Mouse (Mus musculus) heart, postnatal 14 days (tissue): ENCODE data around the gene Tmf1. TPM values are rescaled to one million over a fixed set of nuclear protein-coding genes. Genes with fewer than 3 reads are reported as not detected.

ENCODE experiments used
- DNase-seq, 2 experiments: peaks; one replicate each; pipeline ENCODE4 v3.0.0; 2021 to 2022
- intact Hi-C: fragments of 180-260 bp; cut with DNase I; formaldehyde crosslinking; loops from one replicate; pipeline ENCODE4 v1.15.1; 2025
- total RNA-seq, 2 experiments: library from RNA; stranded (reverse); gene quantifications; 2 replicates each; pipeline ENCODE4 v1.2.3; 2021

The Tmf1 gene
- total RNA-seq, 2 experiments from 2014 or later = 32.1 to 34.7 TPM

DNA sequence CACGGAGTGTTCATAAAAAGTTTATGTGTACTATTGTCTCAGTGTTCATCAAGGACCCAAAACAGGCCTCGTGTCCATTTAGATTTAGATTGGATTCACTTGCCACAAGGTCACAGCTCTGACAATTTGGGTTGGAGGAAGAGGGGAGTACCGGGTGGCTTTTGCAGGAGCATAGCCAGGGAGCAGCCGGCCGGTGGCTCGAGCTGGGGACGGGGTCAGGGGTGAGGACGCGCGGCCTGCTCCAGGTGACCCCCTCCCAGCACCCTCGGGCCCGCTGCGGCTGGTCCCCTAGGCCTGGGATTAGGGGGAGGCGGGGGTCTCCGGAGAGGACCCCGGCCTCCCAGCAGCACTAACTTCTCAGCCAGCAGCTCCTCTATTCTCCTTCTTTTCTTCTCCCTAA is 26.0 kb upstream of the Tmf1 start:
- DNase-seq = peak; percentile 33 to 48
- intact Hi-C loops = no loop called here

DNA sequence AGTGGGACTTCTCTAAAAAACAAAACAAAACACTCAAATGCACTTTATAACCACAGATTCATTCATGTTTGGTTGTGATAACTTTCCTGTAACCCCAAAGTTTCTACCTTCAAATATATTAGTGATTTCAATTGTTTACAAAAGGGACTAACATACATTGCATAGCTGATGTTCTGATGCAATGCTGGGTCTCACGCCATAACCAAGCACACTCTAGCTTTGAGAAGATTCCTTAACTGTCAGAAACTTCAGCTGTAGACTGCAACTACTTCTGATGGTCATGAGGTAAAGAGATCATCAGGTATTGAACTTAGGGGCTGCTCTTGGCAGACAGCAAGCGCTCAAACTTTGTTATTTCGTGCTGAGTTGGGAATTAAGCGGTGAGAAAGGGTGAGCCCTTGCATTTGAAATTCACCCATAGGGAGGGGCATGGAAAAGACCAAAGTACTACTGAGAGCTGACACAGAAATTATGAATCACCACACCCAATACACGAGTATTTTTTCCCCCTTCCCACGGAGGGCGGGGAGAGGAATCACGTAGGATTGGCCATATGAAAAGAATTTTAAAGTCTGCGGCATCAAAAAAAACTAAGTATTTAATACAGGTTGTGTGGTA is 25.4 kb upstream of the Tmf1 start:
- intact Hi-C loops = no loop called here
- no peak for DNase-seq

DNA sequence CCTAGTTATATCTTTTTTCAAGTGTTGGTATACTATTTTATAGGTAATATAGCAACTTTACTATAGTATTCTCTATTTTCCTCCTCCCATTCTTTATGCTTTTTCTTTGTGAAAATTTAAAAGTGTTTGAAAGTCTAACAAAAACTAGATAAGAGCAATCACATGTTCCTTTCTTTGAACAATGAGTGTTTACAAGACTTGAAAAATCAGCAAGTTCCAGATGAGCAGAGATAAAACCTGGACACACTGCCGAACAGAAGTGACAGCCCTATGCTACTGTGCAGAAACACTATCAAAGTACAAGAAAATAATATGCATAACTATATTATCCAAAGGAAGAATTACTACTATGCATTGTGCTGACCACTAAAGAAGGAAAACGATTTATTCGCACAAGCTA is 23.6 kb upstream of the Tmf1 start:
- no peak for DNase-seq
- intact Hi-C loops = no loop called here

DNA sequence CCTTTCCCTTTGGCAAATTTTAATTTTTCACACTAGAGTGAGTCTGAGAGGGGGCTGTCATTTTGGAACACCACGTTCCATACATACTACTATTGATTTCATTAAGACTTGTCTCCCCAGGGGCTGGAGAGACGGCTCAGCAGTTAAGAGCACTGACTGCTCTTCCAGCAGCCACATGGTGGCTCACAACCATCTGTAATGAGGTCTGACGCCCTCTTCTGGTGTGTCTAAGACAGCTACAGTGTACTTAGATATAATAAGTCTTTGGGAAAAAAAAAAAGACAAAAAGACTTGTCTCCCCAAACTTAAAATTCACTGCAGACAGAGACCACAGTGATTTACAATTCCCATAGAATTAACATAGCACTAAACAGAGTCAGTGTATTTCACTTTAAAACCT is 21.5 kb upstream of the Tmf1 start:
- DNase-seq = no peak
- intact Hi-C loops = no loop called here

DNA sequence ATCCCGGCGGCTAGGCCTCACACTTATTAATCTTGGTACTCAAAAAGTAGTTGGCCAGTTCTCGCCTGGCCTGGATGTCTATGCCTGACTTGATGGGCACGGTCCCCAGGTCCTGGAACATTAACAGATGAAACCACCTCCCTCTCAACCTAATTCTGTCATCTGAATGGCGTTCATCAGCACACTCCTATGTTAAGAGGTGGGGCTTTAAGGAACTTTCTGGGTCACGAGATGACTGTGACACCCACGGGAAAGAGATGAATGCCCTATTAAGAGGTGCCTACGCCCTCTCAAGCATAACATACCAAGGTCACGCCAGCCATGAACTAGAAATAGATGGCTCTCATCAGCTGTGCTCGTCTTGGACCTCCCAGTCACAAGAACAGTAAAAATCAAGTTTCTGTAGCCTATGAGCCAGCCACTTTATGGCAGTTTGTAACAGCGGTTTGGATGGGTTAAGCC is 476 bp upstream of the Tmf1 start:
- intact Hi-C loops = loop anchor here (10.0 kb wide), 1 partner anchor 345 kb away; no protein-coding TSS in a partner anchor
- DNase-seq = peak in 1 of 2 experiments; percentile 14

DNA sequence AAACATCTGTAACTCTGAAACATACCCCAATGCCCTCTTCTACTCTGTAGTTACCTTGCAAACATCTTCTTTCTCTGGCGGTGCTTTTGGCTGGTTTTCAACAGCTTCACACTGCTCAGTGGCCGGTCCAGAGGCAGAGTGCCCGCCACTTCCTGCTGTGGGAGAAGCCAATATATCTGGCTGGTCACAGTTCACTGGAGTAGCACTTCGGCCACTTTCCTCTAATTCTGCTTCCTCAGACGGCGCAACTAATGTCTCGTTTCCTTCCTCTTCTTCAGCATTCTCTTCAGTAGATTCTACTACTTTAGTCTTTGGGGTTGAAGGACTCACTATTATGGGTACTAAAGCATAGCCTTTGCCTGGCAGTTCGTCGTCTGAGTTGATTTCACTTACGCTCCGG is 3.2 kb downstream of the Tmf1 start:
- no peak for DNase-seq

DNA sequence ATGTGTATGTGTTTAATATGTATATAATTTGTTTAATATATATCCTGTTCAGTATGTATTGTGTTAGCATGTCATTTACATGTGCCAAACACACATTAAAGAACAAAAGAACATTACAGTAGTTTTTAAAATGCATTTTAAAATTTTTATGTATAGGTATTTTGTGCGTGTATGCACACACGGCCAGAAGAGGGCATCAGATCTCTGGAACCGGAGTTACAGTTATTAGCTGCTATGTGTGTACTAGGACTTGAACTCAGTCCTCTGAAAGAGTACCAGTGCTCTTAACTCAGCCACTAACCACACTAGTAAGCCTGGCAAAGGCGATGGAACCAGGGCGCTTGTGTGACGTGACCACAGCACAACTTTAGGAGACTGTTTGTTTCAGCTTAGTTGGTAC is 28.8 kb downstream of the Tmf1 start:
- intact Hi-C loops = loop anchor here (10.0 kb wide), 1 partner anchor 595 kb away; no protein-coding TSS in a partner anchor
- no peak for DNase-seq

More for the DNA sequence above, 3.2 kb downstream of the Tmf1 start:
- intact Hi-C loops = loop anchor here (10.0 kb wide), 1 partner anchor 349 kb away; no protein-coding TSS in a partner anchor

DNA sequence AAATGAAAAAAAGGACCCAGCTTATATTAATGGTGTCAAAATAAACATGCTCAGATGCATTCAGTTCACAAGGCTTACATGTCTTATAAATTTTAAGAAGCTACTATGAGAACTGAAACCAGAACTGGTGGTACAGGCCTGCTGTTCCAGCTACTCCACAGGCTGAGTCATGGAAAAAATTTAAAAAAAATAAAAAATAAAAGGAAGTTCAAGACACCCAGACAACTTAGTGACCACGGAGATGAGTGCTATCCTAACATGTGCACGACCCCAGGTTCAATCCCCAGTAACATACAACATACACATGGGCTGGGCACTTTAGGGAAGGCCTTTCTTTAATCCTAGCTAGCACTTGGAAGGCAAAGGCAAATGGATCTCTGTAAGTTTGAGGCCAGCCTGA is 29.2 kb downstream of the Tmf1 start:
- intact Hi-C loops = loop anchor here (10.0 kb wide), 1 partner anchor 595 kb away; no protein-coding TSS in a partner anchor
- no peak for DNase-seq

DNA sequence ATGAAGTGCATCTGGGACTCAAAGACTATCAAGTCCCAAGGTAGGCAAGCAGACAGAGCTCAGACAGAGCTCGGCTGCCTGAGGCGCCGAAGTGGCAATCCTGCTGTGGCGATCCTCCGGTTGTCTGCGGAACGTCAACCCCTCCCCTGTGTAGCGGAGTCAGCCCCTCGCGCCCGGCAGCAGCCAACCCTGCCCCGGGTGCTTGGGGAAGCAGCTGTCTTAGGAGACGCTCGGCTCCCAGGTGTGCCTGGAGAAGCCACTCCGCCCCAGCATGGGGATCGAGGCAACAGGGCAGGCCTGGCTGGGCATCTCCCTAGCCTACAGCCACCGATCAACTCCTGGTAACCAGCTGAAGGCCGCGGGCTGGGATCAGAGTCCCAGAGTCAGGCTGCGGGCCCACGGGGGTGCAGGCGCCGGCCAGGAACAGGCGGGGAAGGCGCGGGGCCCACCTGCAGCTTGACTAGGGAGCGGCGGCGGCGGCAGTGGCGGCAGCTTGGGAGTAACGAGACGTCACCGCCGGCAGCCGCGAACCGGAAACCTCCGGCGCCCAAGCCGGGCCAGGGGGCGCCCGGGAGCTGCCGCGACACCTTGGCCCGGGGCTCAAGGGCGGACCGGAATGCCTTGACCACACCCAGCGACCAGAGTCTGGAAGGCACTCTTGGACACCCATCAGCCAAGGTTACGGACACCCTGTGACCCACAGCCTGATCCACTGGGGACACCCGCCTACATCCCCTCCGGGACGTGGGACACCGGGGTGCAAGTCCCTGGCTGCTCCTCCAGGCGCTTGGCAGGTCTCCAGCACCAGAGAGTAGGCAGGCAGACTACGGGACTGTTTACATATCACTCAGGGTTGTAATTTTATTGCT is 30.3 kb downstream of the Tmf1 start, which contains the start of gene Eogt:
TSS of gene Eogt (minus strand) at position 800 of the 869 bp plus-strand sequence.
- intact Hi-C loops = no loop called here
- peak; percentile 88 to 90 for DNase-seq

DNA sequence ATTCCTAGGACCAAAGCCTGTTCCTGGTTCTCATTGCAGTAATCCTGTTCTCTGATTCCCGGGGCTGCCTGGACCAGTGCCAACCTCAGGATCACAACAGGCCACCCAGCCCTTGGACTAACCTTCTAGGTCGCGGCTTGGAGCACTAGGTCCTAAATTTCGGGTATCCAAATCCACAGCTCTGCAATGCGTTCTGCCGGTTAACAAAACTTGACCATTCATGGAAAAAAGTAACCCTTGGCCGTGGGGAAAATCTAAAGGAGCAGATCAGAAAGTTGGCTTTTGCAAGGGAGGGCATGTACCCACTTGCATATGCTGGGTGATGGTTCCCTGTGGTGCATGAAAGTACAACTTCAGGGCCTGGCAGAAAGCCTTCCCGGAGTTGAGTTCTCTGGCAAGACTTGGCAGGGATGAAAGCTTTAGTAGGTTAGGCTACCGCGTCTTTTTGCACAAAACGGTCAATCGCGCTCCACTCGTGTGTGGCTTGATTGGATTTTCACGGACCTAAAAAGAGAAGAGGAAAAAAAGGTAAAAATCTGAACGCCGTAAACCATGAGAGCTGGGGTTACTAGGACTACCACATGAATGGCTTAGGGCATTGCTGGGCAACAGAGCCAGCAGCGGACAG is 31.1 kb downstream of the Tmf1 start:
- intact Hi-C loops = no loop called here
- DNase-seq = peak; percentile 60 to 68

DNA sequence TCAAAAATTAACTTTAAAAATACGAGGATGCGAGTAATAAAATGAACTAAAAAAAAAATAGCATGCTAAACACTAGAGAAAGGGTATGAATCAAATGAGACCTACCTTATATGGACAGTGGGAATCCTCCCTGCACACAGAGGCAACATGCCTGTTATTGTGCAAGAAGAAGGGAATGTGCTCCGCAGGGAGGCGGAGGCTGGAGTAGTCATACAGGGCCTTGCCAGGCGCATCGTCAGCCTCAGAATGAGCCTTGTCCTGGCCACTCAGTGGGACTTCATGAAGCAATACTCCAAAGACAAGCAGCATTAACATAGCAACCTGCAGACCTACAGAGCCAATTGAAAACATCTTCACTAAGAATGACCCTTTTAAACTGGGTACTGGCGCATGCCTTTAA is 33.8 kb downstream of the Tmf1 start:
- intact Hi-C loops = no loop called here
- peak; percentile 59 to 70 for DNase-seq

DNA sequence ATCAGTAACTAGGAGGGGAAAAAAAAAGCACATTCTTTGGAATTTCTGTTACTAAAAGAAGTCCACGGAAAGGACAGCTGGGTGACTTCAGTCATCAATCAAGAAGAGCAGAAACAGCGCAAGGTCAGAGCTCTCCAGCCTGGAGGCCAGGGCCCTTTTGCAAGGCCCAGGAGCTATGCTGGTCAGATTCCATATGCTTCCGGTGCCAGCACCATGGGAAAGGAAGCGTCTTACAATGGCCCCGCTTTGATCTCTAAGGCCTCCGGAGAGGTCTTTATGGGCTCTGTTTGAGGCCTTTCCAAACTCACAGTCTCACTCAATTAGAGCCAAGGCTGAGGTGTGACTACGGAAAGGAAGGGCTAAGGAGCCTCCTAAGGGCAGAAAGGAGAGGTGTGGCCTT is 34.6 kb downstream of the Tmf1 start:
- intact Hi-C loops = no loop called here
- DNase-seq = peak; percentile 24 to 40

DNA sequence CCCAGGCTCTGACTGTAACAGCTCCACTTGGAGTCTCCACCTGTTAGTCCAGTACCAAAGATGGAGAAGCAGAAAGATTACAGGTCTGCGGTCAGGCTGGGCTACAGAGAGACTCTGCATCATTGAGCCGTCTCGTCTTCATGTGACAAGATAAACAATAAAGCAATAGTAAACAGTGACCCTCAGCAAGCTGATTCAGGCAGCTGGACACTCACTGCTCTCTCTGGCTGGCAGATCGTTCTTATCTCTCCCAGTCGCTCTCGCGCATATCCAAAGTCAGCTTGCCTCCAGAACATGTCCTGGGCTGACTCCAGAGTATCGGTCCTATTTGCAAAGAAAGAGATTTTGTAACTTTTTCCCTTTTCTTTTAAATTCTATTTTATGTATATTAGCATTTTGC is 36.3 kb downstream of the Tmf1 start:
- DNase-seq = no peak
- intact Hi-C loops = no loop called here

DNA sequence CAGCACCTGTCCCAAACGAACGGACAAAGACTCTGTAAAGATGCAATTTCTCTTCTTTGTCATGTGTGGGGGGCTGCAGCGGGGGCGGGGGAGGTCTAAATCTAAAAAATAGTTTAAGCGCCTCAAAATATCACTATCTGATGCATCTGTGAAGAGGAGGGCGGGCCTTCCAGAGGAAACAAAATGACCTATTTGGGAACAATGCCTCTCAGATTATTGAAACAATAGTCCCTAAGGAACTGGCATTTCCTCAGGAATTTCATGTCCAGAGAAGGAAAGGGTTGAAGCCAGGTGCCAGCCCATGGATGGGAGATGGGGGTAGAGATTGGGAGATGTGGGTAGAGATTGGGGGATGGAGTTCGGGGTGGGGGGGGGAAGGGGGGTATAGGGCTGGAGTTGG is 37.1 kb downstream of the Tmf1 start:
- intact Hi-C loops = no loop called here
- no peak for DNase-seq

DNA sequence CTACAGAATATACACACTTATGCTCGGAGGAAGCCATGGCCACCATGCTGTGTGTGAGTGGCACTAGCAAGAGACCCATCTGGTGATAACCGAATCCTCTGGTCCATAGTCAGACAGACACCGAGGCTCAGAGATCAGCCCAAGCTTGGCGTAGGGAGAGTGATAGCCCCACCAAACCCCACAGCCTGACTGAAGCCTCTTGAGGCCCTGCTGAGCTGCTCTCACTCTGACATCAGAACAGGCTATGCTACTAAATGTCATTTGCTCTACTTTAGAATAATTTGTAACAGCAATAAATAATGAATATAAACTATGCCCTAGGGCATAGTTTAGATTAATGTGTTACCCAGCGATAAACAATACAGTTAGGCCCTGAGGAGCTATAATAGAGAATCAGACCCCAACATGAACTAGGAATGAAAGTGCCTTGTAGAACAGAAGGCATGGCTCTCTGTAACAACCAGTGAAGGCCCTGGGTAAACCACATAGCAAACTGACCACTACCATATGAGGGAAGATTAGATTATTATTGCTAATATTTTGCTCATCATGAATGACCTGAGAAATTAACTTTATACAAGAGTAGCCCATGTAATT is 46.1 kb downstream of the Tmf1 start:
- intact Hi-C loops = no loop called here
- DNase-seq = no peak

DNA sequence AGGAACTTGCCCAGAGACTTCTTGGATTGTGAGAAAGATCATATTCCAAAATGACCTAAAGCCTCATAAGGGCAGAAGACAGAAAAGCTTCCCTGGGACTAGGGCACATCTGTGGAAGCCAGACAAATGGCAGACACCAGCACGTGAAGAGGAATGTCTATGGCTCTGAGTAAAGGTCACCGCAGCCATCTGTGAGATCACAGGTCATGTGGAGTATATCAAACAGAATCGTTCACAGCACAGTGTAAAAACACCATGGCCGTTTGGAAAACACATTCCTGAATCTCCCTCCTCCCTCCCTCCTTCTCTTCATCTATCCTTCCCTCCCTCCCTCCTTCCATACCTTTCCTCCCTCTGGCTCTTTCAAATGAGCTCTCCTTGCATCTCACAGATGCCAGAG is 47.1 kb downstream of the Tmf1 start:
- DNase-seq = no peak
- intact Hi-C loops = no loop called here

DNA sequence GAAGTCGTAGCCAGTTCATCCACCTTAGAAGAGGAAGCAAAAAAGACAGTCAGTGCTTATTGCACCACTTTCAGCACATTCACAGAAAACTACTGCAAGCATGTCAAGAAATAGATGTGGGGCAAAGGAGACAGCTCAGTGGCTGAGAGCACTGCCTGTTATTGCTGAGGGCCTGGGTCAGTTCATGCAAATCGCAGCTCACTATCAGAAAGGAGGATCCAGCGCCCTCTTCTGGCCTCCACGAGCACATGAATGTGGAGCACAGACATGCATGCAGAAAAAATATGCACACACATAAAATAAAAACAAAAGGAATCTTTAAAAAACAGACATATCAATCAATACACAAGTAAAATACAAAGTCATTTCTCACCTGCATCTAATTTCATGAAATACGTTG is 47.9 kb downstream of the Tmf1 start:
- intact Hi-C loops = no loop called here

DNA sequence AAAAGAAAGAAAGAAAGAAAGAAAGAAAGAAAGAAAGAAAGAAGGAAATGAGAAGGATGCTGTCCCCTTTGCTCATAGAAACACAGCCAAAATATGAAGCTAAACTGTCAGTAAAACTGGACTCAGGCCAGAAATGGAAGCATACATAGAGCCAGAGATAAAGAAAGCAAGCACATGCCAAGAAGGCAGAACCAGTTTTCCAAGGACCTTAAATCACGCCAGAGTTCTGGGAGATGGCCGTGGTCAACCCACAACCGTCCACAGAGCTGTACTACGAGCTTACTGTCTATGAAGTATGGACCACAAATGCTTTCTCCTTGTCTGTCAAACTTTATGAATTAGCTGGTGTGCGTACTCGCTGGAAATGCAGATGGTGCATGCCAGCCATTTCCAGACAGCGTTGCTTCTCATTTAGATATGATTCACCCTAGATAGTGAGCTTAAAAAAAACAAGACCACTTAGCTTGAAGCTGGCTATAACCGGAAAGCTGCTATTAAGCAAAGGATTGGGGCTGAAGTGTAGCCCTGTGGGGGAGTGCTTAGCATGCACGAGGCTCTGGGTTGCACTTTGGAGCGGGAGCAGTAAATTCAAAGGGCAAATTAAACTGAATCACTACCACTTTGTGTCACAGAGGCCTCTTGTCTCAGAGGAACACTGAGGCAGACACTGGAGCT is 54.4 kb downstream of the Tmf1 start:
- DNase-seq = no peak
- intact Hi-C loops = no loop called here

More for the DNA sequence above, 47.9 kb downstream of the Tmf1 start:
- DNase-seq = no peak

DNA sequence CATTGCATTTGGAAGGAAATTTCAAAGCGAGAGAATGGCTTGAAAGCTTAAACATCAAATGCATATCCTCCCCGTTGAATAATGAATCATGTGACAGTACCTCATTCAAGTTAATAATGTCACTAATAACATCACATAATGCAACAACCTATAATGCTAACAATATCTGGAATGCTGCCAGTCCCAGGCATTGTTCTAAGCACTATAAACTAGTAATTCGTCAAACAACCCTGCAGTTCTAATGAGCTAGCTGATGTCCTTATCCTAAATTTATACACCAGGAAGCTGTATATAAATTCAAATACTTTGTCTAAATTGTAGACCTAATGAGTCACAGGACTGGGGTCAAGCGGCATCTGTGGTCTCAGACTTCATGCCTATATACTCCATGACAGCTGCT is 58.0 kb downstream of the Tmf1 start:
- intact Hi-C loops = no loop called here
- no peak for DNase-seq

DNA sequence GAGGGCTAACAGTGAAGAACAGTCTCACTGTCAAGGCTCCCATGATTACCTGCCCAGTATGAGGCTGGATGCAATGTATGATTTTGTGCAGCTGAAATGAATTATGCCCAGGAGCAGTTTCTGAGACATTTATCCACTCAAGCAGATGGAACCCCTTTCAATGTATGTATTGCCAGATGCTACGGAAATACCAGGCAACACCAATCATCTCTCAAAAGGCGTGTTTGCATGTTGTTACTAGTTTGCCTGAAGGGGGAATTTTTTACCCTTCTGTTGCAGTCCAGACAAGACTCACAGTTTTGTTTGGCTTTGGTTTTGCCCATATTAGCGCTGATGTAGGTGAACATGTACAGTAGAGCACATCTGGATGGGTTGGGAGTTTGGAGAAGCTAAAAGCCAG is 60.6 kb downstream of the Tmf1 start:
- intact Hi-C loops = no loop called here
- no peak for DNase-seq
